Mouse (Mus musculus) megakaryocyte, embryonic 14.5 days (primary cell): Measurements from ENCODE around the gene Hmcn1.

Source experiments
- FLI1 ChIP-seq: IDR thresholded peaks from 2 replicates; pipeline ENCODE4 v1.6.1; 2012; ENCODE audit warnings: low read length, inconsistent platforms, mixed read lengths
- GATA1 ChIP-seq: IDR thresholded peaks from 3 replicates; pipeline ENCODE4 v1.6.1; 2012; ENCODE audit warnings: mixed read lengths, low read length, inconsistent platforms, borderline replicate concordance

- TF ChIP-seq GATA1 (no peak), FLI1 (no peak)
These were observed 121.1 kb downstream of the Hmcn1 start for GRCm38 (mm10) chr1:150872105-150872504.
